Mouse (Mus musculus): ENCODE results near the gene Pdzd4. TPM values are rescaled to one million over a fixed set of nuclear protein-coding genes. Genes with fewer than 3 reads are reported as not detected.
A peak's percentile ranks its signal among the peaks of the same experiment; 100 is the strongest.

The Pdzd4 gene
- polyA plus RNA-seq, 1 experiment from 2014 or later = 1.1 TPM

- no peak overlapping the region for H3K4me2 ChIP-seq (ENCODE audit: low read depth)
- H3K27ac ChIP-seq (ENCODE audit: low read depth, low read length) = no peak overlapping the region
- 86% methylated on average over 9 of the region's 9 CpGs for WGBS
- no peak for DNase-seq (ENCODE audit: low spot score)
- no peak overlapping the region for H3K4me3 ChIP-seq (ENCODE audit: low read depth, low read length)
- H3K36me3 ChIP-seq (ENCODE audit: control insufficient read depth, insufficient read depth, low read length) = no peaks in the 10 kb centered on the region
- no peaks in the 10 kb centered on the region for H3K27me3 ChIP-seq (ENCODE audit: control insufficient read depth, insufficient read depth, low read length)
- no peak for ATAC-seq (ENCODE audit: insufficient read depth, low FRiP score, low TSS enrichment)
- no peaks in the 10 kb centered on the region for H3K4me1 ChIP-seq (ENCODE audit: control insufficient read depth, insufficient read depth, low read length)
- H3K9me3 ChIP-seq (ENCODE audit: control insufficient read depth, low read length) = no peaks in the 10 kb centered on the region
- H3K9ac ChIP-seq (ENCODE audit: low read length) = no peak overlapping the region
Observed at GRCm38 (mm10) chrX:73854326-73855086, 29.7 kb upstream of the Pdzd4 start.

- H3K27me3 ChIP-seq (ENCODE audit: control insufficient read depth, insufficient read depth, low read length) = no peaks in the 10 kb centered on the region
- H3K36me3 ChIP-seq (ENCODE audit: control insufficient read depth, insufficient read depth, low read length) = no peaks in the 10 kb centered on the region
- H3K4me3 ChIP-seq (ENCODE audit: low read depth, low read length) = no peak overlapping the region
- H3K9me3 ChIP-seq (ENCODE audit: control insufficient read depth, low read length) = no peaks in the 10 kb centered on the region
- H3K4me1 ChIP-seq (ENCODE audit: control insufficient read depth, insufficient read depth, low read length) = no peaks in the 10 kb centered on the region
- WGBS = 86% methylated on average over 3 of the region's 3 CpGs
- ATAC-seq (ENCODE audit: insufficient read depth, low FRiP score, low TSS enrichment) (no peak), DNase-seq (ENCODE audit: low spot score) (no peak)
- H3K27ac ChIP-seq (ENCODE audit: low read depth, low read length) = no peak overlapping the region
- no peak overlapping the region for H3K9ac ChIP-seq (ENCODE audit: low read length)
- H3K4me2 ChIP-seq (ENCODE audit: low read depth) = no peak overlapping the region
Observed at GRCm38 (mm10) chrX:73836691-73837090, 11.9 kb upstream of the Pdzd4 start.

DNA sequence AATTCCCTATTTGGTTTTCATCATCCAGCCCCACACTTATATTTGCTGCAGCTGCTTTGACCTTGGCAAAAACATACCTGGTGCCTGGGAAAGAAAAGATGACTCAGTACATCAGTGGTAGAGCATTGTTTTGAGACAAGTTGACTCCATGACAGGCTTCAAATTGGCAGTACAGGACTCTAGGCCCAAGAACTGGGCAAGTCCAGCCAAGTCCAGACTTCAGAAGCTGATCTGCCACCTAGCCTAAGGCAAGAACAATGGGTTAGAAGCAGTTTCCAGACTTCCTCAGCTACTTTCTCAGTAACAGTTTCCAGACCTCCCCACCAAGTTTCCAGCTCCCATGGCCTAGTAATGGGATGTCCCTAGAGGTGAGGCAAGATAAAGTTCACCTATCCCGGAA is 11.0 kb upstream of the Pdzd4 start:
- Histone ChIP-seq H3K27me3 (ENCODE audit: control insufficient read depth, insufficient read depth, low read length) (no peaks in the 10 kb centered on the region), H3K4me1 (ENCODE audit: control insufficient read depth, insufficient read depth, low read length) (no peaks in the 10 kb centered on the region), H3K9me3 (ENCODE audit: control insufficient read depth, low read length) (no peaks in the 10 kb centered on the region), H3K4me2 (ENCODE audit: low read depth) (no peak overlapping the region), H3K36me3 (ENCODE audit: control insufficient read depth, insufficient read depth, low read length) (no peaks in the 10 kb centered on the region), H3K4me3 (ENCODE audit: low read depth, low read length) (no peak overlapping the region), H3K27ac (ENCODE audit: low read depth, low read length) (no peak overlapping the region), H3K9ac (ENCODE audit: low read length) (no peak overlapping the region)
- DNase-seq (ENCODE audit: low spot score) (no peak), ATAC-seq (ENCODE audit: insufficient read depth, low FRiP score, low TSS enrichment) (no peak)
- WGBS = 92% methylated on average over 1 of the region's 1 CpGs

DNA sequence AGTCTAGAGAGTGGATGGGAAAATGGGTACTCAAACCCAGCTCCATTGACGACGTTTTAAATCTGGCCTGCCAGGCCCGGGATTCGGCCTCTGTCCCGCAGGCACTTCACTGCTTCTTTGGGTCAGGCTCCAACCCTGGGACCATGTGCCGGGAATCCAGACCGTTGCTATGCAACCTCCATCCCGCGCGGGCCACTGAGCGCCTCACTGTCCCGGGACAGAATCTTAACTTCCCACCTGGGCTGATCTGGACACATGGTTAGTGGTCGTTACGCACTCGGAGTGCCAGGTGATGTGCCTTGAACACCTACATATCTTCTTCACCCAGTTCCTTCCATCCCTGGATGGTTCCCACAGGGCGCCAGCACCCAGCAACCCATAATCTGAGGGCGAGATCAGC is 1.0 kb downstream of the Pdzd4 start:
- Histone ChIP-seq H3K36me3 (ENCODE audit: control insufficient read depth, insufficient read depth, low read length) (no peaks in the 10 kb centered on the region), H3K4me3 (ENCODE audit: low read depth, low read length) (peak overlapping the region; percentile 54), H3K9me3 (ENCODE audit: control insufficient read depth, low read length) (no peaks in the 10 kb centered on the region), H3K4me2 (ENCODE audit: low read depth) (peak overlapping the region; percentile 65), H3K27ac (ENCODE audit: low read depth, low read length) (no peak overlapping the region), H3K27me3 (ENCODE audit: control insufficient read depth, insufficient read depth, low read length) (0 out of 2 replicates have a peak, but pooled peaks cover 2% of the 10 kb centered on the region), H3K4me1 (ENCODE audit: control insufficient read depth, insufficient read depth, low read length) (no peaks in the 10 kb centered on the region), H3K9ac (ENCODE audit: low read length) (peak overlapping the region; percentile 72)
- WGBS = 17% methylated on average over 16 of the region's 17 CpGs
- ATAC-seq (ENCODE audit: insufficient read depth, low FRiP score, low TSS enrichment) (no peak), DNase-seq (ENCODE audit: low spot score) (peak; percentile 30)

DNA sequence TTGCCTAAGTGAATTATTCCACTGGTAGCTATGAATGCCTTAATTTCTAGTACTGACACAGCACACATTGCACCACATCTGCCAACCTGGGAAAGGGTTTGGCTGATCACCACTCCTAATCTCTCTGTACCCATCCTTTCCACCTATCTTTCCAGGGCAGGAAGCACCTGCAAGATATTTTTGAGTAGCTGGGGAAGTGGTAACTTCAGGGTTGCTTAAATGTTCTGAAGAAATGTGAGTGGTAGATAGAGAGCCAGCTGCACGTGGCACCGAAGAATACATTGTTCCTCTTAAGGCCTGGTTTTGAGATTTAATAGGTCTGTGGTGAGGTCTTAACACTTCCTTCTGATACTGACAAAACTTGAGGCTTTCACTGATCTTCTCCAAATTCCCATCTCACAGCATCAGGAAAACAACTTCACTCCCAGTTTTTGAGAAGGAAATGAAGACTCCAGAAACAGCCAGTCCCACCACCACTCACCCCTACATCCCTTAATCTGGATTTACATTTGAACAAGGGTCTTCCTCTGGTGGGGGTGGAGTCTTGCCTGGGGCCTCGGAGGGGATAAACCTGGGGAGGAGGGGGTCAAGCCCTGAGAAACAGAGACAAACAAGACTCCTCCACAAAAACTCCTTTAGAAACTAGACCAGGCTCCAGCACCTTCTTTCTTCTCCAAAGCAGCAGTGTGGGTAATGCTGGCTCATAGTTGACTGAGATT is 8.0 kb downstream of the Pdzd4 start:
- H3K4me3 ChIP-seq (ENCODE audit: low read depth, low read length) = no peak overlapping the region
- no peaks in the 10 kb centered on the region for H3K27me3 ChIP-seq (ENCODE audit: control insufficient read depth, insufficient read depth, low read length)
- H3K36me3 ChIP-seq (ENCODE audit: control insufficient read depth, insufficient read depth, low read length) = no peaks in the 10 kb centered on the region
- 70% methylated on average over 3 of the region's 3 CpGs for WGBS
- H3K27ac ChIP-seq (ENCODE audit: low read depth, low read length) = no peak overlapping the region
- ATAC-seq (ENCODE audit: insufficient read depth, low FRiP score, low TSS enrichment) (no peak), DNase-seq (ENCODE audit: low spot score) (no peak)
- H3K9ac ChIP-seq (ENCODE audit: low read length) = no peak overlapping the region
- H3K4me1 ChIP-seq (ENCODE audit: control insufficient read depth, insufficient read depth, low read length) = no peaks in the 10 kb centered on the region
- no peak overlapping the region for H3K4me2 ChIP-seq (ENCODE audit: low read depth)
- H3K9me3 ChIP-seq (ENCODE audit: control insufficient read depth, low read length) = no peaks in the 10 kb centered on the region

GRCm38 (mm10) chrX:73815072-73815471 is 9.7 kb downstream of the Pdzd4 start:
- Histone ChIP-seq H3K9me3 (ENCODE audit: control insufficient read depth, low read length) (no peaks in the 10 kb centered on the region), H3K4me2 (ENCODE audit: low read depth) (peak overlapping the region; percentile 30), H3K9ac (ENCODE audit: low read length) (peak overlapping the region; percentile 68), H3K27ac (ENCODE audit: low read depth, low read length) (no peak overlapping the region), H3K36me3 (ENCODE audit: control insufficient read depth, insufficient read depth, low read length) (no peaks in the 10 kb centered on the region), H3K4me1 (ENCODE audit: control insufficient read depth, insufficient read depth, low read length) (no peaks in the 10 kb centered on the region), H3K27me3 (ENCODE audit: control insufficient read depth, insufficient read depth, low read length) (no peaks in the 10 kb centered on the region), H3K4me3 (ENCODE audit: low read depth, low read length) (peak overlapping the region; percentile 21)
- WGBS = 23% methylated on average over 14 of the region's 14 CpGs
- DNase-seq (ENCODE audit: low spot score) = peak; percentile 67
- ATAC-seq (ENCODE audit: insufficient read depth, low FRiP score, low TSS enrichment) = 0 out of 2 replicates have a peak, but pooled peaks have one; percentile 50

DNA sequence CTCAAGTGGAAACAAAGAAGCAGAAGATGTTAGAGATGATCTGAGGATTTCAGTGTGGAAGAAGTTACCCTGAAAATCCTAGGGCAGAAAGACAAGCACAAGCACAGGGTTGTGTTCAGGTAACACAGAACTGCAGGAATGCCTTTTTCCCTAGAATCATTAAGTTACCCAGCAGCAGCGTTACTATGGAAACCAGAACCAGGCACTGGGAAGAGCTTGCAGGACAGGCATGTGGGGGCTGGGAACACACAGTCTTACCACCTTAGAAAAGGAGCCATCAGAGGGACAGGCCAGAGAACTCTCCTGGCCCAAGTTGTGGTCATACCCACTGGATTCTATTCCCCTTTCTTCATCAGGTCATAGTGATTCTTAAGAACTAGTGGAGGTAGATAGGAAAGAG is 19.0 kb downstream of the Pdzd4 start:
- DNase-seq (ENCODE audit: low spot score) (no peak), ATAC-seq (ENCODE audit: insufficient read depth, low FRiP score, low TSS enrichment) (no peak)
- WGBS = 44% methylated on average over 1 of the region's 1 CpGs
- H3K9ac ChIP-seq (ENCODE audit: low read length) = no peak overlapping the region
- no peaks in the 10 kb centered on the region for H3K4me1 ChIP-seq (ENCODE audit: control insufficient read depth, insufficient read depth, low read length)
- no peak overlapping the region for H3K27ac ChIP-seq (ENCODE audit: low read depth, low read length)
- no peaks in the 10 kb centered on the region for H3K9me3 ChIP-seq (ENCODE audit: control insufficient read depth, low read length)
- no peak overlapping the region for H3K4me3 ChIP-seq (ENCODE audit: low read depth, low read length)
- H3K27me3 ChIP-seq (ENCODE audit: control insufficient read depth, insufficient read depth, low read length) = no peaks in the 10 kb centered on the region
- H3K4me2 ChIP-seq (ENCODE audit: low read depth) = no peak overlapping the region
- no peaks in the 10 kb centered on the region for H3K36me3 ChIP-seq (ENCODE audit: control insufficient read depth, insufficient read depth, low read length)

GRCm38 (mm10) chrX:73798502-73798901 is 26.3 kb downstream of the Pdzd4 start:
- no peak overlapping the region for H3K4me2 ChIP-seq (ENCODE audit: low read depth)
- no peaks in the 10 kb centered on the region for H3K4me1 ChIP-seq (ENCODE audit: control insufficient read depth, insufficient read depth, low read length)
- H3K36me3 ChIP-seq (ENCODE audit: control insufficient read depth, insufficient read depth, low read length) = no peaks in the 10 kb centered on the region
- H3K4me3 ChIP-seq (ENCODE audit: low read depth, low read length) = no peak overlapping the region
- H3K27me3 ChIP-seq (ENCODE audit: control insufficient read depth, insufficient read depth, low read length) = no peaks in the 10 kb centered on the region
- no peak overlapping the region for H3K9ac ChIP-seq (ENCODE audit: low read length)
- peak; percentile 82 for DNase-seq (ENCODE audit: low spot score)
- no peaks in the 10 kb centered on the region for H3K9me3 ChIP-seq (ENCODE audit: control insufficient read depth, low read length)
- WGBS = 49% methylated on average over 9 of the region's 9 CpGs
- no peak overlapping the region for H3K27ac ChIP-seq (ENCODE audit: low read depth, low read length)
- ATAC-seq (ENCODE audit: insufficient read depth, low FRiP score, low TSS enrichment) = peak; percentile 85

DNA sequence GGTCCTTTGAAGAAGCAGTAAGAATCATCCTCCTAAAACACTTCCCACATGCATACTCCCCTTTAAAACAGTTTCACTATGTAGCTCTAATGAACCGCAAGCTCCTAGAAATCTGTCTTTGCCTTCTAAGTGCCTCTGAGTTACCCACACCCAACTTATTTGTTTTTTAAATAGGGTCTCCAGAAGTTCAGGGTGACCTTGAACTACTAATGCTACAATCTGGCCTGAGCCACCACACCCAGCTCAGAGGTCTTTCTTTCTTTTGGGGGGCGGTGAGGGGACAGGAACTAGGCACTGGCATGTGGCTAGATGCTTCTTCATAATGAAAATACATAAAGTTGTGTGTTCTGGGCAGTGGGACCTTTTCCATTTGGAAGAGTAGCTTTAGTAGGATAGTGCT is 27.3 kb downstream of the Pdzd4 start:
- Histone ChIP-seq H3K9me3 (ENCODE audit: control insufficient read depth, low read length) (no peaks in the 10 kb centered on the region), H3K4me2 (ENCODE audit: low read depth) (no peak overlapping the region), H3K4me1 (ENCODE audit: control insufficient read depth, insufficient read depth, low read length) (no peaks in the 10 kb centered on the region), H3K27ac (ENCODE audit: low read depth, low read length) (no peak overlapping the region), H3K9ac (ENCODE audit: low read length) (no peak overlapping the region), H3K4me3 (ENCODE audit: low read depth, low read length) (no peak overlapping the region), H3K36me3 (ENCODE audit: control insufficient read depth, insufficient read depth, low read length) (no peaks in the 10 kb centered on the region), H3K27me3 (ENCODE audit: control insufficient read depth, insufficient read depth, low read length) (no peaks in the 10 kb centered on the region)
- ATAC-seq (ENCODE audit: insufficient read depth, low FRiP score, low TSS enrichment) (no peak), DNase-seq (ENCODE audit: low spot score) (no peak)
- 96% methylated on average over 2 of the region's 2 CpGs for WGBS
